ENCODE assay signal across 12 mouse cellular contexts in genomic region chr10:71137606-71138005, GRCm38 (mm10). TPM values are rescaled to one million over a fixed set of nuclear protein-coding genes. Genes with fewer than 3 reads are reported as not detected.
"Had no signal": no experiment of that assay in that cellular context is flagged by ENCODE, and none has a peak within 500 bp of the region (broad histone marks: within the 10 kb centered on the region; RNA-seq: fewer than 3 reads in every experiment).

No protein-coding gene starts in this region.

- H3K4me2 ChIP-seq: liver, embryonic 13.5 days had no signal

- H3K9ac ChIP-seq: liver, embryonic 13.5 days had no signal

- H3K9me3 ChIP-seq: liver, embryonic 13.5 days; midbrain, embryonic 10.5 days had no signal

- DNase-seq: kidney, adult 18-20 months; kidney, adult 9 months; kidney, postnatal 14 days; left cerebral cortex, postnatal 4 days; liver, embryonic 13.5 days; lung, adult 2 months; lung, postnatal 14 days; lung, postnatal 4 days; midbrain, embryonic 14.5 days; thymus, postnatal 4 days had no signal

- H3K4me3 ChIP-seq: liver, embryonic 13.5 days; midbrain, embryonic 10.5 days had no signal

- H3K27ac ChIP-seq: liver, embryonic 13.5 days had no signal

- H3K27me3 ChIP-seq: liver, embryonic 13.5 days had no signal

- H3K4me1 ChIP-seq: liver, embryonic 13.5 days had no signal

- H3K36me3 ChIP-seq: liver, embryonic 13.5 days; midbrain, embryonic 10.5 days had no signal

RNA-seq across cellular contexts. Expression of gene Bicc1, which starts 21.9 kb away (rescaled TPM):
- total RNA-seq: megakaryocyte progenitor cell, adult 5-6 weeks had no signal
